Mouse (Mus musculus) brown adipose tissue, adult 24 weeks (tissue): ENCODE measurements around the gene Avpr1a. TPM values are rescaled to one million over a fixed set of nuclear protein-coding genes. Genes with fewer than 3 reads are reported as not detected.

Source experiments
- polyA plus RNA-seq: library from polyadenylated mRNA; stranded (reverse); fragments of >200 nt; gene quantifications from 2 replicates; pipeline ENCODE4 v1.2.4, GENCODE M21; 2012; ENCODE audit not compliant: missing spikeins, insufficient read depth, insufficient read length

The Avpr1a gene
- polyA plus RNA-seq, 1 experiment = 2.1 TPM

Other genes starting within 250 kb of the Avpr1a start
- 0.67 and 2.4 TPM in 2 replicates for gene Ppm1h, start 230.3 kb downstream of the Avpr1a start, polyA plus RNA-seq